Mouse (Mus musculus) T-helper 17 cell (primary cell): ENCODE measurements around the gene Gm3015.

ENCODE experiments used
- in situ Hi-C, 2 experiments: fragments of 300-600 bp; cut with MboI, MseI; formaldehyde crosslinking; loops; 1 replicate in 1 of 2; 2 replicates in 1 of 2; pipeline ENCODE4 v1.15.1; 2025; ENCODE audit warnings: high pct_unique_total_duplicates in 2 of 2

The Gm3015 gene

DNA sequence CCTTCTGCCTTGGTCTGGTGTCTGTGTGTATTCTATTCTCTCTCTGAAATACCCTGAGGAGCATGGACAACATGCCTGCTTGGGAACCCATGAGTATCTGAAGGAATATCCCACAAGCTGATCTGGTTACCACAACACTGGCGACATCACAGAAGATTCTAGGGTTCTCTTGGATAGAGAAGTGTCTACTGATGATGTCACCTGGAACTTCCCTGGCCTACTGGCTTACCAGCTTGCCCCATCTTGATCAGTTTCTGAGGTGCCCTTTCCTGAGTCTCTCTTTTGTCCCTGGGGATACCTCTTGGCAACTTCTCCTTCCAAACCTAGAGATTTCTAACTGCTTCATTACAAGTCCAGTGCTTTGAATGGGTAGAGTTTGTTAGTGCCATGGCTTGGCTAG lies at the start of gene Gm3015:
Gm3015 (minus strand) TSS at position 101 of the 400 bp plus-strand sequence.
- in situ Hi-C loops, result loop anchor here (10.0 to 25.0 kb wide), 4 partner anchors 216 to 1031 kb away; partner anchors contain the start of genes Gm17027 (in 1 of the 2) and Gm8082 (in 1 of the 2)

DNA sequence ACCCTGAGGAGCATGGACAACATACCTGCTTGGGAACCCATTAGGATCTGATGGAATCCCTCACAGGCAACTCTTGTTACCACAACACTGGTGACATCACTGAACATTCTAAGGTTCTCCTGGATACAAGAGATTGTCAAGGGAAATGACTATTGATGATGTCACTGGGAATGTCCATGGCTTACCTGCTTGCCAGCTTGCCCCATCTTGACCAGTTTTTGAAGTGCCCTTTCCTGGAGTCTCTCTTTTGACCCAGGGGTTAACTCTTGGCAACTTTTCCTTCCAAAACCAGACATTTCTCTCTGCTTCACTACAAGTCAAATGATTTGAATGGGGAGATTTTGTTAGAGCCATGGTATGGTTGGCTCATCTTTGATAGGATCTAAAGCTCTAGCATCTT lies 29.3 kb upstream of the Gm3015 start, which contains the start of gene Gm10377:
Gm10377 (minus strand) TSS at position 101 of the 400 bp plus-strand sequence.
- in situ Hi-C loops, result loop anchor here (10.0 kb wide), 3 partner anchors 613 to 1313 kb away; partner anchors contain the start of genes Gm3486 (in 1 of the 2) and Gm3676 (in 1 of the 2)
